In genomic region chr8:119670419-119671091, GRCm38 (mm10) we compare ENCODE assay signal across 9 mouse cellular contexts. TPM values are rescaled to one million over a fixed set of nuclear protein-coding genes. Genes with fewer than 3 reads are reported as not detected.
DNase-seq lines count a peak whose midpoint lies in the region; ATAC-seq and TF ChIP-seq lines count a peak whose summit lies in the region.
"Had no signal": no experiment of that assay in that cellular context is flagged by ENCODE, and none has a peak within 500 bp of the region (broad histone marks: within the 10 kb centered on the region; RNA-seq: fewer than 3 reads in every experiment).

No protein-coding gene starts in this region.

- no peaks in the 10 kb centered on the region for H3K36me3 ChIP-seq in stomach, embryonic 14.5 days (ENCODE audit: control insufficient read depth, insufficient read depth, low read length)
- no peaks in the 10 kb centered on the region for H3K36me3 ChIP-seq in forebrain, embryonic 13.5 days (ENCODE audit: poor library complexity, severe bottlenecking)

- H3K9me3 ChIP-seq in stomach, embryonic 14.5 days (ENCODE audit: control insufficient read depth, low read depth, low read length): no peaks in the 10 kb centered on the region
- H3K9me3 ChIP-seq in forebrain, embryonic 13.5 days (replicated peaks): no peaks in the 10 kb centered on the region

- no peaks in the 10 kb centered on the region for H3K27me3 ChIP-seq in stomach, embryonic 14.5 days (ENCODE audit: control insufficient read depth, insufficient read depth, low read length)
- peaks cover 9% of the 10 kb centered on the region for H3K27me3 ChIP-seq in forebrain, embryonic 13.5 days

- peak; percentile 81 for ATAC-seq in stomach, embryonic 14.5 days (ENCODE audit: insufficient number of reproducible peaks, insufficient read depth, low FRiP score, low read depth)
- ATAC-seq in granulocyte monocyte progenitor cell, adult 5-6 weeks (replicated peaks; ENCODE audit: poor library complexity, severe bottlenecking): no peak
- ATAC-seq in forebrain, embryonic 13.5 days: no peak

- no peak for DNase-seq in layer of hippocampus, adult 2 months (ENCODE audit: low spot score in 2 of 2)
- no peak for DNase-seq in layer of hippocampus, adult 9-11 months
- DNase-seq in heart, adult 8-10 months (ENCODE audit: low spot score): peak; percentile 68
- DNase-seq in kidney, postnatal 14 days: peak; percentile 57
- no peak for DNase-seq in layer of hippocampus, postnatal 10 days (ENCODE audit: low spot score in 2 of 2)

- H3K27ac ChIP-seq in layer of hippocampus, adult 2 months: peak overlapping the region; percentile 39; the same call in 1 of the 2 replicates
- H3K27ac ChIP-seq in stomach, embryonic 14.5 days (ENCODE audit: low read length): peak overlapping the region; percentile 87
- H3K27ac ChIP-seq in forebrain, embryonic 13.5 days: no peak overlapping the region
- H3K27ac ChIP-seq: liver, embryonic 14.5 days had no signal

- peaks cover 18% of the 10 kb centered on the region; the same call in 1 of the 2 replicates for H3K4me1 ChIP-seq in stomach, embryonic 14.5 days (ENCODE audit: control insufficient read depth, insufficient read depth, low read length)
- H3K4me1 ChIP-seq in forebrain, embryonic 13.5 days: no peaks in the 10 kb centered on the region

- H3K4me3 ChIP-seq in layer of hippocampus, adult 2 months: no peak overlapping the region
- H3K4me3 ChIP-seq in stomach, embryonic 14.5 days (ENCODE audit: low read depth, low read length): no peak overlapping the region
- no peak overlapping the region for H3K4me3 ChIP-seq in forebrain, embryonic 13.5 days

- WGBS in stomach, embryonic 14.5 days: 22% methylated on average over 16 of the region's 16 CpGs
- 69% methylated on average over 16 of the region's 16 CpGs for WGBS in forebrain, embryonic 13.5 days

- no peak overlapping the region; the same call in 1 of the 2 replicates for H3K4me2 ChIP-seq in stomach, embryonic 14.5 days (replicated peaks; ENCODE audit: low read depth, low read length)
- H3K4me2 ChIP-seq in forebrain, embryonic 13.5 days: no peak overlapping the region

- H3K9ac ChIP-seq in stomach, embryonic 14.5 days (replicated peaks; ENCODE audit: low read depth, low read length): no peak overlapping the region
- no peak overlapping the region for H3K9ac ChIP-seq in forebrain, embryonic 13.5 days
- H3K9ac ChIP-seq: liver, embryonic 14.5 days had no signal

- no peak for TF ChIP-seq CTCF in layer of hippocampus, adult 2 months (conservative IDR thresholded peaks at IDR 0.05)

RNA-seq across cellular contexts. Expression of gene Wfdc1, which starts 4.4 kb away (rescaled TPM):
- total RNA-seq in layer of hippocampus, adult 2 months (2021): 1 to 10 TPM; 6.3 to 6.7 TPM
- 10 to 100 TPM; 22.2 to 32.4 (median 25.2) TPM for total RNA-seq in heart, adult 8-10 months (2022)
- 12.6 and 13.3 TPM in 2 replicates for polyA plus RNA-seq in stomach, embryonic 14.5 days (2014; fragmentation: Nextera tagmentation; extraction: Ambion mirVana)
- total RNA-seq in granulocyte monocyte progenitor cell, adult 5-6 weeks (2014; fragmentation: Nextera tagmentation): not detected in 2 replicates
- not detected in 2 replicates for total RNA-seq in granulocyte monocyte progenitor cell, adult 5-6 weeks (2017)
- 0.76 and 1.7 TPM in 2 replicates for polyA plus RNA-seq in forebrain, embryonic 13.5 days (2015; fragmentation: Nextera tagmentation; extraction: Ambion mirVana)
- total RNA-seq in layer of hippocampus, postnatal 10 days (2021): 1 to 10 TPM; 5.1 to 5.2 TPM

RNA-seq across cellular contexts. Expression of gene Atp2c2, which starts 29.3 kb away (rescaled TPM):
- total RNA-seq in layer of hippocampus, adult 2 months (2021): 1 to 10 TPM; 1.7 to 1.9 TPM
- total RNA-seq in heart, adult 8-10 months (2022): under 1 TPM in 1 of 4 experiments, not detected in 3; 0.11 TPM
- polyA plus RNA-seq in stomach, embryonic 14.5 days (2014; fragmentation: Nextera tagmentation; extraction: Ambion mirVana): 2.6 and 3.7 TPM in 2 replicates
- not detected in 2 replicates for total RNA-seq in granulocyte monocyte progenitor cell, adult 5-6 weeks (2014; fragmentation: Nextera tagmentation)
- not detected in 2 replicates for total RNA-seq in granulocyte monocyte progenitor cell, adult 5-6 weeks (2017)
- polyA plus RNA-seq in forebrain, embryonic 13.5 days (2015; fragmentation: Nextera tagmentation; extraction: Ambion mirVana): not detected in 2 replicates
- 1 to 10 TPM; 1.8 to 2.0 TPM for total RNA-seq in layer of hippocampus, postnatal 10 days (2021)

RNA-seq across cellular contexts. Expression of gene Kcng4, which starts 35.1 kb away (rescaled TPM):
- total RNA-seq in layer of hippocampus, adult 2 months (2021): 1 to 10 TPM; 2.6 to 3.1 TPM
- under 1 TPM in 2 of 4 experiments, not detected in 2; 0.09 to 0.12 TPM for total RNA-seq in heart, adult 8-10 months (2022)
- polyA plus RNA-seq in stomach, embryonic 14.5 days (2014; fragmentation: Nextera tagmentation; extraction: Ambion mirVana): 0.23 and 0.31 TPM in 2 replicates
- total RNA-seq in granulocyte monocyte progenitor cell, adult 5-6 weeks (2014; fragmentation: Nextera tagmentation): not detected in 2 replicates
- not detected in 2 replicates for total RNA-seq in granulocyte monocyte progenitor cell, adult 5-6 weeks (2017)
- 0.17 TPM in 1 of 2 replicates, not detected in the other for polyA plus RNA-seq in forebrain, embryonic 13.5 days (2015; fragmentation: Nextera tagmentation; extraction: Ambion mirVana)
- total RNA-seq in layer of hippocampus, postnatal 10 days (2021): 1 to 10 TPM in 1 of 2 experiments, under 1 TPM in 1; 0.91 to 1.1 TPM
- polyA plus RNA-seq: liver, embryonic 14.5 days had no signal

RNA-seq across cellular contexts. Expression of gene Adad2, which starts 58.0 kb away (rescaled TPM):
- under 1 TPM; 0.47 to 0.87 TPM for total RNA-seq in layer of hippocampus, adult 2 months (2021)
- not detected for total RNA-seq in heart, adult 8-10 months (2022)
- polyA plus RNA-seq in stomach, embryonic 14.5 days (2014; fragmentation: Nextera tagmentation; extraction: Ambion mirVana): not detected in 2 replicates
- total RNA-seq in granulocyte monocyte progenitor cell, adult 5-6 weeks (2014; fragmentation: Nextera tagmentation): not detected in 2 replicates
- total RNA-seq in granulocyte monocyte progenitor cell, adult 5-6 weeks (2017): not detected in 2 replicates
- not detected in 2 replicates for polyA plus RNA-seq in forebrain, embryonic 13.5 days (2015; fragmentation: Nextera tagmentation; extraction: Ambion mirVana)
- total RNA-seq in layer of hippocampus, postnatal 10 days (2021): under 1 TPM in 1 of 2 experiments, not detected in 1; 0.25 TPM
- polyA plus RNA-seq: liver, embryonic 14.5 days had no signal

Comparison
In these comparisons a context has a peak if more than half of its experiments do, and no peak if none do; other contexts are left out.
1. DNase-seq: peak in heart, adult 8-10 months (single experiment) and kidney, postnatal 14 days (single experiment); none in layer of hippocampus, adult 2 months (0 of 2), layer of hippocampus, adult 9-11 months (single experiment) and layer of hippocampus, postnatal 10 days (0 of 2).
2. RNA of gene Wfdc1, which starts 4.4 kb away (total RNA-seq): 22.2 to 32.4 TPM in heart, adult 8-10 months, 6.3 to 6.7 TPM in layer of hippocampus, adult 2 months and 5.1 to 5.2 TPM in layer of hippocampus, postnatal 10 days; not detected in granulocyte monocyte progenitor cell, adult 5-6 weeks; every median in the first group is over 4 times any median in the second.